Mouse (Mus musculus): Measurements from ENCODE around the gene Luc7l3. TPM values are rescaled to one million over a fixed set of nuclear protein-coding genes. Genes with fewer than 3 reads are reported as not detected.
"Not testable (repeated sequence)": the region's sequence is repeated elsewhere in the genome, so short reads cannot be mapped to it uniquely, and the experiment has no call there.

Gene Luc7l3
- polyA plus RNA-seq, 1 experiment from 2014 or later = 88.8 TPM

GRCm38 (mm10) chr11:94266155-94266554, 55.6 kb downstream of the Luc7l3 start:
- H3K27ac ChIP-seq (replicated peaks; ENCODE audit: low read depth, low read length); H3K4me3 ChIP-seq (ENCODE audit: low read depth, low read length); H3K27me3 ChIP-seq (replicated peaks; ENCODE audit: control insufficient read depth, insufficient read depth, low read length); H3K9me3 ChIP-seq (ENCODE audit: control insufficient read depth, low read length); ATAC-seq (ENCODE audit: low read depth); DNase-seq (ENCODE audit: low spot score); H3K36me3 ChIP-seq (ENCODE audit: control insufficient read depth, insufficient read depth, low read length); H3K4me1 ChIP-seq (ENCODE audit: control insufficient read depth, insufficient read depth, low read length); H3K4me2 ChIP-seq (ENCODE audit: low read depth, low read length); H3K9ac ChIP-seq (ENCODE audit: low read depth, low read length): not testable (repeated sequence)
- WGBS = 73% methylated on average over 3 of the region's 3 CpGs

- Histone ChIP-seq H3K4me3 (ENCODE audit: low read depth, low read length) (peak overlapping the region; percentile 35), H3K4me1 (ENCODE audit: control insufficient read depth, insufficient read depth, low read length) (peaks cover 8% of the 10 kb centered on the region), H3K27me3 (replicated peaks; ENCODE audit: control insufficient read depth, insufficient read depth, low read length) (no peaks in the 10 kb centered on the region), H3K4me2 (ENCODE audit: low read depth, low read length) (peak overlapping the region; percentile 61), H3K9me3 (ENCODE audit: control insufficient read depth, low read length) (no peaks in the 10 kb centered on the region), H3K36me3 (ENCODE audit: control insufficient read depth, insufficient read depth, low read length) (no peaks in the 10 kb centered on the region), H3K27ac (replicated peaks; ENCODE audit: low read depth, low read length) (peak overlapping the region; percentile 78), H3K9ac (ENCODE audit: low read depth, low read length) (peak overlapping the region; percentile 58)
- peak; percentile 84 for ATAC-seq (ENCODE audit: low read depth)
- peak; percentile 82 for DNase-seq (ENCODE audit: low spot score)
- WGBS = under 1% methylated on average over 17 of the region's 18 CpGs
These were observed 56.5 kb downstream of the Luc7l3 start for GRCm38 (mm10) chr11:94265134-94265785.

GRCm38 (mm10) chr11:94261585-94262370, 60.0 kb downstream of the Luc7l3 start:
- H3K9ac ChIP-seq (ENCODE audit: low read depth, low read length) = no peak overlapping the region
- H3K4me2 ChIP-seq (ENCODE audit: low read depth, low read length) = no peak overlapping the region
- ATAC-seq (ENCODE audit: low read depth) (no peak), DNase-seq (ENCODE audit: low spot score) (no peak)
- H3K4me1 ChIP-seq (ENCODE audit: control insufficient read depth, insufficient read depth, low read length) = peaks cover 8% of the 10 kb centered on the region
- WGBS = 66% methylated on average over 6 of the region's 6 CpGs
- no peaks in the 10 kb centered on the region for H3K36me3 ChIP-seq (ENCODE audit: control insufficient read depth, insufficient read depth, low read length)
- H3K4me3 ChIP-seq (ENCODE audit: low read depth, low read length) = no peak overlapping the region
- H3K27ac ChIP-seq (replicated peaks; ENCODE audit: low read depth, low read length) = no peak overlapping the region
- no peaks in the 10 kb centered on the region for H3K9me3 ChIP-seq (ENCODE audit: control insufficient read depth, low read length)
- H3K27me3 ChIP-seq (replicated peaks; ENCODE audit: control insufficient read depth, insufficient read depth, low read length) = no peaks in the 10 kb centered on the region

- Histone ChIP-seq H3K9me3 (ENCODE audit: control insufficient read depth, low read length) (no peaks in the 10 kb centered on the region), H3K36me3 (ENCODE audit: control insufficient read depth, insufficient read depth, low read length) (no peaks in the 10 kb centered on the region), H3K27ac (replicated peaks; ENCODE audit: low read depth, low read length) (no peak overlapping the region), H3K27me3 (replicated peaks; ENCODE audit: control insufficient read depth, insufficient read depth, low read length) (no peaks in the 10 kb centered on the region), H3K4me2 (ENCODE audit: low read depth, low read length) (no peak overlapping the region), H3K9ac (ENCODE audit: low read depth, low read length) (no peak overlapping the region), H3K4me3 (ENCODE audit: low read depth, low read length) (no peak overlapping the region), H3K4me1 (ENCODE audit: control insufficient read depth, insufficient read depth, low read length) (peaks cover 11% of the 10 kb centered on the region)
- no peak for DNase-seq (ENCODE audit: low spot score)
- no peak for ATAC-seq (ENCODE audit: low read depth)
- WGBS = 75% methylated on average over 4 of the region's 4 CpGs
These were observed 62.0 kb downstream of the Luc7l3 start for GRCm38 (mm10) chr11:94259814-94260213.

- peaks cover 11% of the 10 kb centered on the region for H3K4me1 ChIP-seq (ENCODE audit: control insufficient read depth, insufficient read depth, low read length)
- H3K36me3 ChIP-seq (ENCODE audit: control insufficient read depth, insufficient read depth, low read length) = no peaks in the 10 kb centered on the region
- H3K27me3 ChIP-seq (replicated peaks; ENCODE audit: control insufficient read depth, insufficient read depth, low read length) = no peaks in the 10 kb centered on the region
- no peak overlapping the region for H3K9ac ChIP-seq (ENCODE audit: low read depth, low read length)
- H3K4me3 ChIP-seq (ENCODE audit: low read depth, low read length) = no peak overlapping the region
- no peak overlapping the region for H3K27ac ChIP-seq (replicated peaks; ENCODE audit: low read depth, low read length)
- H3K9me3 ChIP-seq (ENCODE audit: control insufficient read depth, low read length) = no peaks in the 10 kb centered on the region
- DNase-seq (ENCODE audit: low spot score) = no peak
- no peak overlapping the region for H3K4me2 ChIP-seq (ENCODE audit: low read depth, low read length)
- WGBS = 74% methylated on average over 14 of the region's 14 CpGs
- ATAC-seq (ENCODE audit: low read depth) = no peak
These were observed 63.8 kb downstream of the Luc7l3 start for GRCm38 (mm10) chr11:94257987-94258386.

- ATAC-seq (ENCODE audit: low read depth) = no peak
- 63% methylated on average over 5 of the region's 5 CpGs for WGBS
- no peak for DNase-seq (ENCODE audit: low spot score)
- Histone ChIP-seq H3K4me3 (ENCODE audit: low read depth, low read length) (no peak overlapping the region), H3K27me3 (replicated peaks; ENCODE audit: control insufficient read depth, insufficient read depth, low read length) (no peaks in the 10 kb centered on the region), H3K27ac (replicated peaks; ENCODE audit: low read depth, low read length) (no peak overlapping the region), H3K36me3 (ENCODE audit: control insufficient read depth, insufficient read depth, low read length) (no peaks in the 10 kb centered on the region), H3K9me3 (ENCODE audit: control insufficient read depth, low read length) (no peaks in the 10 kb centered on the region), H3K9ac (ENCODE audit: low read depth, low read length) (no peak overlapping the region), H3K4me1 (ENCODE audit: control insufficient read depth, insufficient read depth, low read length) (peaks cover 11% of the 10 kb centered on the region), H3K4me2 (ENCODE audit: low read depth, low read length) (no peak overlapping the region)
These were observed 66.1 kb downstream of the Luc7l3 start for GRCm38 (mm10) chr11:94255733-94256132.

GRCm38 (mm10) chr11:94253691-94254090, 68.1 kb downstream of the Luc7l3 start:
- DNase-seq (ENCODE audit: low spot score) (no peak), ATAC-seq (ENCODE audit: low read depth) (no peak)
- no peak overlapping the region for H3K4me2 ChIP-seq (ENCODE audit: low read depth, low read length)
- no peak overlapping the region for H3K4me3 ChIP-seq (ENCODE audit: low read depth, low read length)
- H3K4me1 ChIP-seq (ENCODE audit: control insufficient read depth, insufficient read depth, low read length) = peaks cover 11% of the 10 kb centered on the region
- H3K9ac ChIP-seq (ENCODE audit: low read depth, low read length) = no peak overlapping the region
- H3K27ac ChIP-seq (replicated peaks; ENCODE audit: low read depth, low read length) = no peak overlapping the region
- H3K36me3 ChIP-seq (ENCODE audit: control insufficient read depth, insufficient read depth, low read length) = no peaks in the 10 kb centered on the region
- no peaks in the 10 kb centered on the region for H3K9me3 ChIP-seq (ENCODE audit: control insufficient read depth, low read length)
- WGBS = 89% methylated on average over 10 of the region's 10 CpGs
- no peaks in the 10 kb centered on the region for H3K27me3 ChIP-seq (replicated peaks; ENCODE audit: control insufficient read depth, insufficient read depth, low read length)

- Histone ChIP-seq H3K4me3 (ENCODE audit: low read depth, low read length) (no peak overlapping the region), H3K4me2 (ENCODE audit: low read depth, low read length) (no peak overlapping the region), H3K9me3 (ENCODE audit: control insufficient read depth, low read length) (no peaks in the 10 kb centered on the region), H3K4me1 (ENCODE audit: control insufficient read depth, insufficient read depth, low read length) (peaks cover 11% of the 10 kb centered on the region), H3K36me3 (ENCODE audit: control insufficient read depth, insufficient read depth, low read length) (no peaks in the 10 kb centered on the region), H3K9ac (ENCODE audit: low read depth, low read length) (no peak overlapping the region), H3K27me3 (replicated peaks; ENCODE audit: control insufficient read depth, insufficient read depth, low read length) (no peaks in the 10 kb centered on the region), H3K27ac (replicated peaks; ENCODE audit: low read depth, low read length) (no peak overlapping the region)
- DNase-seq (ENCODE audit: low spot score) (no peak), ATAC-seq (ENCODE audit: low read depth) (no peak)
- WGBS = 74% methylated on average over 9 of the region's 9 CpGs
These were observed 68.6 kb downstream of the Luc7l3 start for GRCm38 (mm10) chr11:94253156-94253555.

GRCm38 (mm10) chr11:94246789-94247061, 75.1 kb downstream of the Luc7l3 start:
- peak; percentile 77 for DNase-seq (ENCODE audit: low spot score)
- WGBS = 22% methylated on average over 8 of the region's 8 CpGs
- H3K9ac ChIP-seq (ENCODE audit: low read depth, low read length) = 0 out of 2 replicates have a peak overlapping the region, but pooled peaks have one; percentile 6
- H3K27me3 ChIP-seq (replicated peaks; ENCODE audit: control insufficient read depth, insufficient read depth, low read length) = no peaks in the 10 kb centered on the region
- peak; percentile 12 for ATAC-seq (ENCODE audit: low read depth)
- H3K4me2 ChIP-seq (ENCODE audit: low read depth, low read length) = peak overlapping the region; percentile 40
- peaks cover 50% of the 10 kb centered on the region for H3K4me1 ChIP-seq (ENCODE audit: control insufficient read depth, insufficient read depth, low read length)
- peak overlapping the region; percentile 95 for H3K27ac ChIP-seq (replicated peaks; ENCODE audit: low read depth, low read length)
- no peaks in the 10 kb centered on the region for H3K9me3 ChIP-seq (ENCODE audit: control insufficient read depth, low read length)
- H3K36me3 ChIP-seq (ENCODE audit: control insufficient read depth, insufficient read depth, low read length) = no peaks in the 10 kb centered on the region
- H3K4me3 ChIP-seq (ENCODE audit: low read depth, low read length) = peak overlapping the region; percentile 9; the same call in 1 of the 2 replicates
